Mouse (Mus musculus) heart, postnatal 0 days (tissue): ENCODE measurements at regions not wholly inside any gene's neighbourhood (a gene's known extent, or its start where the extent isn't known, plus 50 kb on each side); places are given as distances from the start of the nearest gene placed in this dataset.

ENCODE experiments used
- ATAC-seq: fragments of 200-750 bp; cut with Nextera tagmentation; 2 replicates; pipeline ENCODE4 v1.8.0; 2017; ENCODE audit warnings: low read depth, moderate number of reproducible peaks, moderate library complexity; ENCODE audit not compliant: insufficient read depth
- DNase-seq: peaks from one replicate; pipeline ENCODE4 v3.0.0-alpha.2; 2016; ENCODE audit warnings: low spot score
- H3K27ac ChIP-seq: fragments of 300-500 bp; sonication (generic); 2 replicates; pipeline ENCODE4 v1.5.1; 2014; ENCODE audit warnings: low read depth, mild to moderate bottlenecking
- H3K27me3 ChIP-seq: fragments of 300-500 bp; sonication (generic); 2 replicates; pipeline ENCODE4 v1.6.1; 2014; ENCODE audit warnings: low read length, mixed read lengths; ENCODE audit not compliant: control insufficient read depth, insufficient read depth
- H3K36me3 ChIP-seq: fragments of 300-500 bp; sonication (generic); replicated peaks from 2 replicates; pipeline ENCODE4 v1.6.1; 2014; ENCODE audit warnings: low read length, mixed read lengths; ENCODE audit not compliant: control insufficient read depth, insufficient read depth
- H3K4me1 ChIP-seq: fragments of 300-500 bp; sonication (generic); 2 replicates; pipeline ENCODE4 v1.6.1; 2014; ENCODE audit warnings: antibody characterized with exemption; ENCODE audit not compliant: control insufficient read depth, insufficient read depth
- H3K4me2 ChIP-seq: fragments of 300-500 bp; sonication (generic); 2 replicates; pipeline ENCODE4 v1.6.1; 2014; ENCODE audit warnings: low read depth, mild to moderate bottlenecking, low read length, moderate library complexity
- H3K4me3 ChIP-seq: fragments of 300-500 bp; sonication (generic); 2 replicates; pipeline ENCODE4 v1.5.1; 2014; ENCODE audit warnings: low read depth, low read length
- H3K9ac ChIP-seq: fragments of 300-500 bp; sonication (generic); replicated peaks from 2 replicates; pipeline ENCODE4 v1.6.1; 2014; ENCODE audit warnings: low read depth, low read length, mixed read lengths
- H3K9me3 ChIP-seq: fragments of 300-500 bp; sonication (generic); replicated peaks from 2 replicates; pipeline ENCODE4 v1.6.1; 2016; ENCODE audit warnings: low read length; ENCODE audit not compliant: control insufficient read depth
- CTCF ChIP-seq: IDR thresholded peaks from 2 replicates; pipeline ENCODE4 v1.5.1; 2016; ENCODE audit warnings: antibody characterized with exemption, control low read depth, low read depth
- EP300 ChIP-seq: IDR thresholded peaks from 2 replicates; pipeline ENCODE4 v1.6.1; 2016; ENCODE audit warnings: antibody characterized with exemption, low read depth
- WGBS: fragments of 180-500 bp; shearing (Covaris S2); extraction: QIAGEN DNeasy Blood & Tissue Kit; methylation state at CpG from one replicate; pipeline ENCODE4 v1.1.7; 2014; 5-methylcytosine and 5-hydroxymethylcytosine counted together

DNA sequence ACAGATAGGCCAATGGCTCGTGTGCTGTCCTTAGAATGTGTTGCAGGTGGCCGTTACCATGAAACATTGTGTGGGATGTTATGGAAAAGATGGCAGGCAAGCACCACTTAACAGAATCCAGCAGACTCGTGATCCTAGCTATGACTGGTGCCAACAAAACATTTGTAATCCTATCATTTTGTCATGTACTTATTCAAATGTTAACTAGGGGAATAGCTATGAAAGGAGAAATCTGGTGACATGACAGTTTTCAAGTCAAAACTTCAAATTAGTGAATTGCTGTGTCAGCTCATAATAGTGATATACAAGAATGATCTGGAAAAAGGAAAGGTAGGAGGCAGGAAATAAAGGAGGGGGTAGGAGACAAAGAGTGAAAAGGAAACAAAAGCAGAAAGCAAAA, 213.7 kb downstream of the Lurap1l start:
- Histone ChIP-seq H3K27me3 (no peaks in the 10 kb centered on the region), H3K27ac (no peak overlapping the region), H3K9ac (no peak overlapping the region), H3K4me1 (no peaks in the 10 kb centered on the region), H3K36me3 (no peaks in the 10 kb centered on the region), H3K4me2 (no peak overlapping the region), H3K9me3 (no peaks in the 10 kb centered on the region), H3K4me3 (no peak overlapping the region)
- ATAC-seq (no peak), DNase-seq (no peak)
- 62% methylated on average over 3 of the region's 3 CpGs for WGBS
- no peak for TF ChIP-seq EP300

DNA sequence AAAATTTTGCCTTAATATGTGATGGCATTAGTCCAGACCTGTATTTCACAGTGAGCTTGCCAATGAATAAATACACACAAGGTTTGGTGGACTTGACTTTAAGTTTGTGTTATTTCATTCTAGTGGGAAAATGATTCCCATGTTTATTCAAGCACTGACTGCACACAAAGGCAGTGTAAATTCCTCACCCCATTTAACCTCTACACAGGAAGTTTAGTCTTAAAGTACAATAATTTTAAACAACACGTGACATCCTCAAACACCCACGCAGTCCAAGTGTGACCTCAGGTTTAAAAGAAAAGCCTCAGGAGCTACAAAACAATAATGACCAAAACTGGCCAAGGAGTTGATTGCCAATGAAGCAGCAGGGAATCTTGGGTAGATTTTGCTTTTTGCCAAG, 219.4 kb downstream of the Lurap1l start:
- DNase-seq = peak; percentile 14
- 39% methylated on average over 2 of the region's 2 CpGs for WGBS
- H3K9ac ChIP-seq = no peak overlapping the region
- TF ChIP-seq CTCF (no peak), EP300 (no peak)
- no peaks in the 10 kb centered on the region for H3K27me3 ChIP-seq
- H3K36me3 ChIP-seq = no peaks in the 10 kb centered on the region
- H3K4me1 ChIP-seq = no peaks in the 10 kb centered on the region
- H3K4me3 ChIP-seq = no peak overlapping the region
- 0 out of 2 replicates have a peak, but pooled peaks have one; percentile 41 for ATAC-seq
- H3K4me2 ChIP-seq = no peak overlapping the region
- no peak overlapping the region for H3K27ac ChIP-seq
- H3K9me3 ChIP-seq = no peaks in the 10 kb centered on the region

DNA sequence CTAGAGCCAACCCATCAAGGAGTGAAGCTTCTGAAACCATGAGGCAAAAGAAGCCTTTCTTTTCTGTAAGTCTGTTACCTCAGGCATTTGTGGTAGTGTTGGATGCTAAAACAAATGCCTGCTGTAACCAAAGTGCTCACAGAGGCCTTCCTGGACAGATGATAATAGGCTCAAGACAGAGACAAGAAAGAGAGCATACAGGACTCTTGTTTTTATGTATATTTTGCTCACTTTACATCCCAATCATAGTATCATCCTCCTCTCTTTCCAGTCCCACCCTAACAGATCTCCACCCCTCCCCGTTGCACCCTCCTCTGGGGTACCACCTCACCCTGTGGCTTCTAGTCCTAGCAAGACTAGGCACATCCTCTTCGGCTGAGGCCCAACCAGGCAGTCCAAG, 262.7 kb downstream of the Lurap1l start:
- no peak for ATAC-seq
- no peak for DNase-seq
- no peak overlapping the region for H3K9ac ChIP-seq
- no peak overlapping the region for H3K4me3 ChIP-seq
- H3K4me1 ChIP-seq = no peaks in the 10 kb centered on the region
- H3K27me3 ChIP-seq = no peaks in the 10 kb centered on the region
- H3K27ac ChIP-seq = no peak overlapping the region
- H3K9me3 ChIP-seq = no peaks in the 10 kb centered on the region
- 70% methylated on average over 2 of the region's 2 CpGs for WGBS
- TF ChIP-seq EP300 (no peak), CTCF (no peak)
- H3K4me2 ChIP-seq = no peak overlapping the region
- H3K36me3 ChIP-seq = no peaks in the 10 kb centered on the region

DNA sequence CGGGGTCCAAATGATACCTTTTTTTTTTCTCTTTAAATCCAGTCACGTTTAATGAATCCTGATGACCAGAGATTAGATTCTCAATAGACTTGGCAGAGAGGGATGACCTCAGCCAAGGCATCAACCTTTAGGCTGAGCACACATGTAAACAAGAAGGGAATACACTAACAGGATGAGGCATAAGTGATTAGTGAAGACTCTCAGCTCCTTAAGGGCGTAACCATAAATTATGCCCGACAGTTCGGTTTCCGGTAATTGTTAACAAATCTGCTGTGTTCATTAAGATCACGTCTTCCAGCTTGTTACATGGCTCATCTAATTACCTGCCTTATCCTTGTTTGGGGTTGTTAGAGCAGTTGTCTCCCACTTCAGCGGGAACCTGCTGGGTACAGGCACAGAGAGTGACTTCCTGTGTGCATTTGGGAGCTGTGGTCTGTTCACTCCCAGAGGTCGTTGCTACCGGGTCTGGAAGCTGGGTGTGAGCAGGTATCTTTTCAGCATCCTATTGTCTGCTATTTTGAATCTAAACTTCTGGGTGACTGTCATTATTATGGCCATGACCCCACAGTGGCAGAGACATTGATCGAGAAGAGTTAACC, 265.1 kb downstream of the Mpdz start:
- no peak for ATAC-seq
- WGBS = 49% methylated on average over 11 of the region's 11 CpGs
- Histone ChIP-seq H3K4me3 (no peak overlapping the region), H3K4me1 (no peaks in the 10 kb centered on the region), H3K9ac (no peak overlapping the region), H3K36me3 (no peaks in the 10 kb centered on the region), H3K9me3 (no peaks in the 10 kb centered on the region), H3K27me3 (no peaks in the 10 kb centered on the region), H3K27ac (peak overlapping the region; percentile 59), H3K4me2 (no peak overlapping the region)
- DNase-seq = no peak
- no peak for TF ChIP-seq CTCF
- no peak for TF ChIP-seq EP300

DNA sequence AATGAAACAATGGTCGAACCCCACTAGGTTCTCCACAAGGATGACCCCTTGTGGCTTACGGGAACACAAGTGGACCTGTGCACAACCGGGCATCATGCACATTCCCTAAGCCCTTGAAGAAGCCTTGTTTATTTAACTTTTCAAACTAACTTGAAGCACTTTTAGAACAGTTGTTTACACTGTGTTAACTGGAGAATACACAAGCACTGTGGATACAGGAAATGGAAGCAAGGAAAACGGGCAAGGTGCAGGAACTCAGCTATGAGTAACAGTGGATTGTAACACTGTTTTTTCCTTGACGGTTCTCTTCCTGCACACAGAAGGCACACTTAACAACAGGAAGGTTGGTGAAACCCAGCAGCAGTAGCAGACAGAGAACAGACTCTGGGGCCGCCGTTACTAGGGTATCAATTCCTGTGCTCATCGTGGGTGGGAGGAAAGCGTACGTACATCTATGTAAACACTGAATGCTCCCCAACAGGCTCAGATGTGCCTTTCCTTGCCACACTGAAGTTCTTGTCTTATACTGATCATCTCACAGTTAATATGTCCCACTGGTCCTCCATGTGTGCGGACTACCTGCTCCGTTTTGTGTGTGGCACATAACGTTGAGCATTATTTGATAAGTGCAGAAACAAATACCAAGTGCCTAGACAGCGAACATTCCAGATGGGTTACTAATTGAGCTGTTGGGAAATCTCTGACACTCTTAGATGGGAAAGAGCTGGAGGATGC, 264.4 kb downstream of the Mpdz start:
- H3K27me3 ChIP-seq = no peaks in the 10 kb centered on the region
- no peak overlapping the region for H3K9ac ChIP-seq
- peak overlapping the region; percentile 59 for H3K27ac ChIP-seq
- 55% methylated on average over 14 of the region's 14 CpGs for WGBS
- H3K36me3 ChIP-seq = no peaks in the 10 kb centered on the region
- H3K9me3 ChIP-seq = no peaks in the 10 kb centered on the region
- H3K4me3 ChIP-seq = no peak overlapping the region
- no peaks in the 10 kb centered on the region for H3K4me1 ChIP-seq
- ATAC-seq (no peak), DNase-seq (no peak)
- TF ChIP-seq CTCF = no peak
- H3K4me2 ChIP-seq = no peak overlapping the region

DNA sequence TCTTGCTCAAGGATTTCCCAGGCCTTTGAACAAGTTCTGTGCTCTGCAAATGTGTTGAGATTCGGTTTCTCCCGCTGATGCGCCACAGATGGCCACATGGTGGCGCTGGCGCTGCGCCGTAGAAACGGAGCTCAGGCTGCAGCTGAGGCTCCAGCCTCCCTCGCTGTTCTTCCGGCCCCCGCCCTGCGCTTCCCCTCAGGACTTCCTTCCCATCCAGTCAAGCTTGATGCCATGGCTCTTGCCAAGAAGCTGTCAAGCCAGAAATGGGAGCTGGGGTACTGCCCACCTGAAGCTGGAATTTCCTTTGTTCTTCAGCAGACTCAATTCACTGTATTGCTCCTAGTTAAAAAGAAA, 263.9 kb downstream of the Mpdz start:
- peak; percentile 83 for ATAC-seq

More for the DNA sequence above, 263.9 kb downstream of the Mpdz start:
- Histone ChIP-seq H3K27me3 (no peaks in the 10 kb centered on the region), H3K9ac (no peak overlapping the region), H3K4me2 (no peak overlapping the region), H3K4me1 (no peaks in the 10 kb centered on the region), H3K9me3 (no peaks in the 10 kb centered on the region), H3K36me3 (no peaks in the 10 kb centered on the region), H3K4me3 (no peak overlapping the region), H3K27ac (0 out of 2 replicates have a peak overlapping the region, but pooled peaks have one; percentile 59)
- peak; percentile 70 for DNase-seq
- 1% methylated on average over 12 of the region's 12 CpGs for WGBS
- TF ChIP-seq CTCF (peak; percentile 97), EP300 (no peak)
